Mouse (Mus musculus) CH12.LX (cell line): ENCODE data around the gene Tpte. TPM values are rescaled to one million over a fixed set of nuclear protein-coding genes. Genes with fewer than 3 reads are reported as not detected.

Source experiments
- DNase-seq: peaks from one replicate; pipeline ENCODE4 v3.0.0-alpha.2; 2013; ENCODE audit errors: extremely low read depth
- H3K27ac ChIP-seq: 2 replicates; pipeline ENCODE4 v1.5.1; 2012; ENCODE audit warnings: low read depth, mild to moderate bottlenecking, control low read depth, moderate library complexity; ENCODE audit not compliant: insufficient read depth
- H3K27me3 ChIP-seq: replicated peaks from 2 replicates; pipeline ENCODE3; 2012; ENCODE audit warnings: inconsistent platforms
- H3K36me3 ChIP-seq, 2 experiments: replicated peaks in 1 of 2; 2 replicates each; pipeline versions ENCODE3 to v1.6.1; 2012; ENCODE audit warnings: inconsistent platforms in 1 of 2, low read length in 1 of 2, mild to moderate bottlenecking in 1 of 2, mixed read lengths in 1 of 2, moderate library complexity in 1 of 2; ENCODE audit not compliant: control insufficient read depth in 1 of 2, insufficient read depth in 1 of 2
- H3K4me1 ChIP-seq, 2 experiments: 2 replicates each; pipeline ENCODE4 v1.6.1; 2012; ENCODE audit warnings: inconsistent platforms in 1 of 2, moderate library complexity in 1 of 2; ENCODE audit not compliant: insufficient read depth in 2 of 2, control insufficient read depth in 1 of 2
- H3K4me2 ChIP-seq: 2 replicates; pipeline ENCODE4 v1.6.1; 2012; ENCODE audit warnings: low read depth, mild to moderate bottlenecking, control low read depth; ENCODE audit not compliant: poor library complexity, insufficient read depth, severe bottlenecking
- H3K4me3 ChIP-seq, 3 experiments: fragments of 150-350 bp in 1 of 3; sonication (generic) in 1 of 3; replicated peaks in 1 of 3; 2 replicates each; pipeline versions ENCODE3 to v1.5.1; 2011 to 2012; ENCODE audit warnings: low read depth in 2 of 3, low read length in 2 of 3, mild to moderate bottlenecking in 2 of 3, moderate library complexity in 2 of 3, control low read depth in 1 of 3, improper control_type of control experiment in 1 of 3, inconsistent platforms in 1 of 3, mixed read lengths in 1 of 3; ENCODE audit not compliant: poor library complexity in 1 of 3
- H3K79me2 ChIP-seq: replicated peaks from 2 replicates; pipeline ENCODE4 v1.6.1; 2012; ENCODE audit warnings: mild to moderate bottlenecking, moderate library complexity; ENCODE audit not compliant: control insufficient read depth, poor library complexity, insufficient read depth, severe bottlenecking; ENCODE audit errors: extremely low read depth
- H3K9ac ChIP-seq: 2 replicates; pipeline ENCODE4 v1.6.1; 2012; ENCODE audit warnings: low read depth, mild to moderate bottlenecking, control low read depth, moderate library complexity; ENCODE audit not compliant: insufficient read depth
- H3K9me3 ChIP-seq: replicated peaks from 2 replicates; pipeline ENCODE3; 2012; ENCODE audit warnings: low read length, inconsistent platforms, mixed read lengths
- CHD1 ChIP-seq: IDR thresholded peaks from 2 replicates; pipeline ENCODE4 v1.6.1; 2012; ENCODE audit warnings: low read depth, low read length, improper control_type of control experiment, inconsistent platforms
- CTCF ChIP-seq, 2 experiments: IDR thresholded peaks in 1 of 2; conservative IDR thresholded peaks in 1 of 2; 2 replicates each; pipeline ENCODE4 v1.5.1; 2011 to 2012; ENCODE audit warnings: low read depth in 2 of 2, low read length in 2 of 2, improper control_type of control experiment in 1 of 2, inconsistent platforms in 1 of 2, mild to moderate bottlenecking in 1 of 2, moderate library complexity in 1 of 2
- E2F4 ChIP-seq: IDR thresholded peaks from 2 replicates; pipeline ENCODE4 v1.6.1; 2011; ENCODE audit warnings: low read depth, low read length, improper control_type of control experiment; ENCODE audit not compliant: insufficient replicate concordance
- EP300 ChIP-seq: IDR thresholded peaks from 2 replicates; pipeline ENCODE4 v1.6.1; 2011; ENCODE audit warnings: low read length, improper control_type of control experiment
- ETS1 ChIP-seq: conservative IDR thresholded peaks from 2 replicates; pipeline ENCODE4 v1.6.1; 2012; ENCODE audit warnings: low read depth, mild to moderate bottlenecking, inconsistent platforms, low read length, improper control_type of control experiment, moderate library complexity
- GABPA ChIP-seq: IDR thresholded peaks from 2 replicates; pipeline ENCODE4 v1.6.1; 2012; ENCODE audit warnings: low read depth, low read length, improper control_type of control experiment, inconsistent platforms; ENCODE audit not compliant: insufficient replicate concordance
- IRF4 ChIP-seq: IDR thresholded peaks from 2 replicates; pipeline ENCODE4 v1.6.1; 2014; ENCODE audit warnings: low read depth, mild to moderate bottlenecking, inconsistent platforms, low read length, improper control_type of control experiment
- JUN ChIP-seq: IDR thresholded peaks from 2 replicates; pipeline ENCODE4 v1.6.1; 2011; ENCODE audit warnings: low read depth, mild to moderate bottlenecking, low read length, improper control_type of control experiment, moderate library complexity; ENCODE audit not compliant: insufficient read depth
- JUND ChIP-seq: conservative IDR thresholded peaks from 2 replicates; pipeline ENCODE4 v1.6.1; 2011; ENCODE audit warnings: low read depth, low read length, improper control_type of control experiment
- MAX ChIP-seq: IDR thresholded peaks from 2 replicates; pipeline ENCODE4 v1.6.1; 2011; ENCODE audit warnings: low read length, improper control_type of control experiment
- MEF2A ChIP-seq: IDR thresholded peaks from 2 replicates; pipeline ENCODE4 v1.6.1; 2014; ENCODE audit warnings: low read depth, mild to moderate bottlenecking, inconsistent platforms, low read length, improper control_type of control experiment, borderline replicate concordance
- MXI1 ChIP-seq: IDR thresholded peaks from 2 replicates; pipeline ENCODE4 v1.6.1; 2011; ENCODE audit warnings: mild to moderate bottlenecking, low read depth, low read length, improper control_type of control experiment
- NELFE ChIP-seq: IDR thresholded peaks from 2 replicates; pipeline ENCODE4 v1.6.1; 2011; ENCODE audit warnings: low read depth, low read length, improper control_type of control experiment
- NRF1 ChIP-seq: IDR thresholded peaks from 2 replicates; pipeline ENCODE4 v1.6.1; 2014; ENCODE audit warnings: low read depth, mild to moderate bottlenecking, inconsistent platforms, low read length, improper control_type of control experiment, moderate library complexity
- RAD21 ChIP-seq: IDR thresholded peaks from 2 replicates; pipeline ENCODE4 v1.6.1; 2011; ENCODE audit warnings: low read depth, mild to moderate bottlenecking, low read length, improper control_type of control experiment, moderate library complexity
- RCOR1 ChIP-seq: conservative IDR thresholded peaks from 2 replicates; pipeline ENCODE4 v1.6.1; 2012; ENCODE audit warnings: low read depth, mild to moderate bottlenecking, inconsistent platforms, low read length, improper control_type of control experiment
- TBP ChIP-seq: conservative IDR thresholded peaks from 2 replicates; pipeline ENCODE4 v1.6.1; 2011; ENCODE audit warnings: low read depth, low read length, improper control_type of control experiment
- UBTF ChIP-seq: IDR thresholded peaks from 2 replicates; pipeline ENCODE4 v1.6.1; 2012; ENCODE audit warnings: low read depth, mild to moderate bottlenecking, inconsistent platforms, low read length, improper control_type of control experiment, moderate library complexity
- ZKSCAN1 ChIP-seq: IDR thresholded peaks from 2 replicates; pipeline ENCODE4 v1.6.1; 2012; ENCODE audit warnings: low read depth, inconsistent platforms, low read length, improper control_type of control experiment, borderline replicate concordance
- ZMIZ1 ChIP-seq: IDR thresholded peaks from 2 replicates; pipeline ENCODE4 v1.6.1; 2012; ENCODE audit warnings: low read depth, mild to moderate bottlenecking, inconsistent platforms, low read length, improper control_type of control experiment
- dilution Hi-C: fragments of 300-500 bp; cut with MboI; formaldehyde crosslinking; loops from 2 replicates; pipeline ENCODE4 v1.14.3; 2020; ENCODE audit warnings: low sequenced_read_pairs; ENCODE audit not compliant: extremely low pct_unique_long_range_greater_than_20kb, extremely low pct_ligation_motif_present
- in situ Hi-C: fragments of 300-500 bp; cut with MboI; formaldehyde crosslinking; loops from 3 replicates; pipeline ENCODE4 v1.14.3; 2019; ENCODE audit warnings: low sequenced_read_pairs, low pct_ligation_motif_present, low pct_unique_long_range_greater_than_20kb, mixed read lengths
- polyA plus RNA-seq: library from polyadenylated mRNA; unstranded; fragments of >175 nt; gene quantifications from 2 replicates; pipeline ENCODE4 v1.2.1, GENCODE M21; 2012; ENCODE audit warnings: low read depth; ENCODE audit not compliant: insufficient read length
- total RNA-seq, 2 experiments: library from RNA; depleted of rRNA; stranded (reverse); fragments of 300-350 nt in 1 of 2; fragments of >200 nt in 1 of 2; gene quantifications; 2 replicates each; pipeline ENCODE4 v1.2.3; 2012 to 2014

The Tpte gene
- total and polyA plus RNA-seq, 3 experiments = not detected

GRCm38 (mm10) chr8:22273142-22273541 lies 10.1 kb upstream of the Tpte start:
- no peaks in the 10 kb centered on the region for H3K9me3 ChIP-seq
- dilution Hi-C loops = no loop called here
- H3K4me3 ChIP-seq = no peak overlapping the region
- H3K27ac ChIP-seq = no peak overlapping the region
- H3K79me2 ChIP-seq = no peaks in the 10 kb centered on the region
- TF ChIP-seq RCOR1 = no peak
- no peak for TF ChIP-seq GABPA
- TF ChIP-seq NRF1 = no peak
- peak; percentile 64 for TF ChIP-seq ETS1
- no peak for TF ChIP-seq E2F4
- TF ChIP-seq JUN = peak; percentile 94
- peak; percentile 96 for TF ChIP-seq IRF4
- no peak for TF ChIP-seq ZKSCAN1
- peak; percentile 81; the same call in 1 of the 2 replicates for TF ChIP-seq MEF2A
- peak; percentile 97 for TF ChIP-seq JUND
- TF ChIP-seq EP300 = peak; percentile 97
- TF ChIP-seq MAX = no peak
- no peak for TF ChIP-seq RAD21
- no peak for TF ChIP-seq NELFE
- TF ChIP-seq MXI1 = no peak
- in situ Hi-C loops = no loop called here
- DNase-seq = peak; percentile 81
- no peaks in the 10 kb centered on the region for H3K36me3 ChIP-seq
- H3K4me2 ChIP-seq = peak overlapping the region; percentile 67; the same call in 1 of the 2 replicates
- H3K27me3 ChIP-seq = no peaks in the 10 kb centered on the region
- no peak overlapping the region for H3K9ac ChIP-seq
- peaks cover 2 to 14% of the 10 kb centered on the region in 2 experiments; a peak in 3 of 4 replicates for H3K4me1 ChIP-seq

- Histone ChIP-seq H3K36me3 (no peaks in the 10 kb centered on the region), H3K27ac (no peak overlapping the region), H3K79me2 (no peaks in the 10 kb centered on the region), H3K27me3 (no peaks in the 10 kb centered on the region), H3K9me3 (no peaks in the 10 kb centered on the region), H3K4me1 (peaks cover 2 to 14% of the 10 kb centered on the region in 2 experiments; a peak in 3 of 4 replicates), H3K4me2 (no peak overlapping the region), H3K4me3 (no peak overlapping the region), H3K9ac (no peak overlapping the region)
- in situ Hi-C loops (no loop called here), dilution Hi-C loops (no loop called here)
- no peak for DNase-seq
- TF ChIP-seq CTCF (conservative IDR thresholded peaks at IDR 0.05 in 1 of 2, IDR thresholded peaks at IDR 0.05 in 1 of 2; ENCODE audit: low read depth in 2 of 2, low read length in 2 of 2) (no peak), UBTF (no peak), CHD1 (no peak), JUN (no peak), ZMIZ1 (no peak), NELFE (no peak), TBP (no peak), IRF4 (no peak)
- TF ChIP-seq, all 38 proteins: peak for 0
These were observed 8.6 kb upstream of the Tpte start for GRCm38 (mm10) chr8:22274641-22275040.
